18 mouse cellular contexts compared by ENCODE assay signal in the genomic region with DNA sequence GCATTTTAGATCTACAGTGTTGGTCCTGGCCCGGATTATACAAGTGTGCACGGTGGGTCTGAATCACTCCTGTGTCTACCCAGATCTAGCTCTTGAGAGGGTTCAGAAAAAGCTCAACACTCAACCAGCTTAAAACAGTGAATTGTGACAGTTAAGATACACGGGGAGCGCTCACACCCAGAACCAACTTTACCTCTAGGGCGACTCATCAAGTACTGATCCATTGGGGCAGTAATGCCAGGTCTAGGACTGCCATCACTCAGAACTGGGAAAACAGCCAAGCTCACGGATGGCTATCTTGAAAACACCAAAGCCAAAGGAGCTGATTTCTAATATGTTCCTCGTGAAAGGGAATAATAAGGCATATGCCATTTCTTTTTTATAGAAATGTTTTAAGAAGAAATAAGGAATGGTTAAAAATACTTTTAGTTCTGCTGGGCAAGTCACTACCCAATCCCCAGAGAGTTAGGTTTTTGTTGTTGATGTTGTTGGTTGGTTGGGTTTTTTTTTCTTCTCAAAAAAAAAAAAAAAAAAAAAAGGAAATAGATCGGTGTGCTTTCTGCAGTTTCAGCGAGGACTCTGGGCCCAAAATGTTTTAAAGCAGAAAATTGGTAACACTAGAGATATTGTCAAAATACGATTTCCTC.
DNase-seq lines count a peak whose midpoint lies in the region; ATAC-seq and TF ChIP-seq lines count a peak whose summit lies in the region.
"Had no signal": no experiment of that assay in that cellular context is flagged by ENCODE, and none has a peak within 500 bp of the region (broad histone marks: within the 10 kb centered on the region; RNA-seq: fewer than 3 reads in every experiment).

No protein-coding gene starts in this region.

- DNase-seq in CD4-positive, CD25-positive, alpha-beta regulatory T cell, adult 2 months (ENCODE audit: low read depth, low spot score), result peak; percentile 21
- peak; percentile 17 to 18 for DNase-seq in kidney, postnatal 36 days
- DNase-seq in kidney, postnatal 14 days, result no peak
- peak; percentile 26 for DNase-seq in 3T3-L1 (ENCODE audit: low read depth, low spot score)
- DNase-seq in left cerebral cortex, postnatal 14 days (ENCODE audit: low spot score in 2 of 2), result no peak
- DNase-seq in layer of hippocampus, adult 9-11 months, result no peak
- DNase-seq: adrenal gland, postnatal 25 days; cerebellum, adult 8-10 months; lung, postnatal 4 days had no signal

- no peak for ATAC-seq in CD4-positive, CD25-positive, alpha-beta regulatory T cell, adult 4 months

- intact Hi-C loops in left cerebral cortex, postnatal 14 days (cut with DNase I), result loop anchor here (10.0 kb wide), 1 partner anchor 116 kb away; no protein-coding TSS in a partner anchor

- WGBS in bone marrow, adult 2 months, result 25% methylated on average over 10 of the region's 10 CpGs

- peak overlapping the region; percentile 65; the same call in 1 of the 2 replicates for H3K27ac ChIP-seq in bone marrow, adult 2 months (ENCODE audit: control insufficient read depth, insufficient read depth, low read depth, low read length, poor library complexity)
- H3K27ac ChIP-seq: embryonic facial prominence, embryonic 12.5 days; hindbrain, embryonic 15.5 days; left cerebral cortex, adult 2 months; limb, embryonic 10.5 days; stomach, postnatal 0 days had no signal

- H3K4me1 ChIP-seq in bone marrow, adult 2 months (ENCODE audit: control insufficient read depth, insufficient read depth, low read length), result no peaks in the 10 kb centered on the region; the same call in none of the 2 replicates
- H3K4me1 ChIP-seq: embryonic facial prominence, embryonic 12.5 days had no signal

- no peak for TF ChIP-seq CTCF in bone marrow, adult 2 months (IDR thresholded peaks at IDR 0.05; ENCODE audit: control insufficient read depth, insufficient read depth, low read length)

- no peak overlapping the region for H3K4me3 ChIP-seq in bone marrow, adult 2 months (replicated peaks; ENCODE audit: control insufficient read depth, low read depth, low read length)
- H3K4me3 ChIP-seq: embryonic facial prominence, embryonic 12.5 days; erythroblast, embryonic 14.5 days; hindbrain, embryonic 15.5 days; kidney, embryonic 15.5 days; left cerebral cortex, adult 2 months; limb, embryonic 10.5 days had no signal

- TF ChIP-seq POLR2A in bone marrow, adult 2 months (IDR thresholded peaks at IDR 0.05; ENCODE audit: borderline replicate concordance, control insufficient read depth, low read depth, low read length), result no peak

Comparison
In these comparisons a context has a peak if more than half of its experiments do, and no peak if none do; other contexts are left out.
1. DNase-seq: peak in CD4-positive, CD25-positive, alpha-beta regulatory T cell, adult 2 months (single experiment), kidney, postnatal 36 days (2 of 2) and 3T3-L1 (single experiment); none in kidney, postnatal 14 days (single experiment), left cerebral cortex, postnatal 14 days (0 of 2) and layer of hippocampus, adult 9-11 months (single experiment).